Mouse (Mus musculus): ENCODE measurements around the gene Ttc21b.

GRCm38 (mm10) chr2:66143284-66143683, 113.1 kb downstream of the Ttc21b start:
- no peak for TF ChIP-seq POLR2A (IDR thresholded peaks at IDR 0.05; ENCODE audit: control insufficient read depth, low read depth, low read length)
- TF ChIP-seq CTCF (IDR thresholded peaks at IDR 0.05; ENCODE audit: control insufficient read depth, insufficient read depth, insufficient replicate concordance, low read depth, low read length), result no peak
